Mouse (Mus musculus): ENCODE measurements around the gene Wnt3a.

DNA sequence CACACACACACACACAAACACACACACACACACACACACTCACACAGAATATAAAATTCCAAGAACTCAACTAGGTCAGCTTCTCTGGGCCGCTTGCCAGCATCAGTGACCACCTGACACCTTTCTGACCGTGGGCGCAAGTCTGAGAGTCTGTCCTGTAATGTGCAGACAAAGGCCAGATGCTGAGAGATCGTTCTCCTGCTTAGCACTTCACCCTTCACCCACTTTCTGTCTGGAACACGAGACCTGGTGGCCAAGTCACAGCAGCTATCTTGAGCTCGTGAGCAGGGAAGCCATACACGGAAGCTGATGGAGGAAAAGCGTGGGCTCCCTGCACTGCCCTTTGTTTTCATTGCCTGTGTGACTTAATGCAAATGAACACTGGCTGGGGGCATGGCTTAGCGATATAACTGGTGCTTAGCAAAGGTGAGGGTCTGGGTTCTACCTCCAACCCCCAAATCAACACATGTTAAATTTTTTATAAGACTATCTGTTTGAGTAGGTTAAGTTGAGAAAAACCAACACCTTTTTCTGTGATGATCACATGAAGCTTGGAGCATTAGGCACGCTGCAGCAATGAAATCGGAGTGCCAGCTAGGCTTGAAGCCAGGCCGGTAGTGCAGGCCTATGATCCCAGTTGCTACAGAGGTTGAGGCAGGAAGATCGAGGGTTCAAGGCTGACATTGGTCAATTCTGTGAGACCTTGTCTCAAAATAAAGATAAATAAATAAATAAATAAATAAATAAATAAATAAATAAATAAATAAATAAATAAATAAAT lies 47.6 kb upstream of the Wnt3a start:
- TF ChIP-seq CTCF (conservative IDR thresholded peaks at IDR 0.05; ENCODE audit: insufficient read depth, insufficient read length, low read depth, low read length) (no peak), POLR2A (IDR thresholded peaks at IDR 0.05; ENCODE audit: low read depth, low read length) (no peak)
